Mouse (Mus musculus): ENCODE data around the gene Ift74.

Gene Ift74

DNA sequence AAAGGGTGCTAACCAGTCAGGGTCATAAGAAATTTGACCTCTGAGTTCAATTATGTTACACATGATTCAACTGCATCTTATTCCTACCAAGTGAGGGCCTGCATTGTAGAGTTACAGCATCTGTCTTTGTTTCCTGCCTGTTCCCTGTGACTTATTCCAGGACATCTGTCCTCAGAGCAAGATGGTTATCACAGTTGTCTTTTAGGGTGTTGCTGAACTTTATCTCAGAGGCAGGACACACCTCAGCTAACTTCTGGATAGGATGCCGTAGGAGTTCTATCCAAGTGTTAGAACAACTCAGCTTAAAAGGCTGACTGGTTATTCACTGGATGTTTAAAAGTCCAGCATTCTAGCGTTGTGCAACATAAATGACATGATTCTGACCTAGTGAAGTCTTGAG, 77.9 kb downstream of the Ift74 start:
- no peak for DNase-seq (ENCODE audit: low spot score in 2 of 2)

- no peak for DNase-seq (ENCODE audit: low spot score in 2 of 2)
Observed at GRCm38 (mm10) chr4:94696368-94696767, 82.1 kb downstream of the Ift74 start.

- no peak for DNase-seq (ENCODE audit: low spot score in 2 of 2)
Observed at GRCm38 (mm10) chr4:94711002-94711401, 96.7 kb downstream of the Ift74 start.

- DNase-seq (ENCODE audit: low spot score in 2 of 2), result no peak
Observed at GRCm38 (mm10) chr4:94711426-94711825, 97.1 kb downstream of the Ift74 start.

- no peak for DNase-seq (ENCODE audit: low spot score in 2 of 2)
Observed at GRCm38 (mm10) chr4:94713741-94714140, 99.5 kb downstream of the Ift74 start.

GRCm38 (mm10) chr4:94715166-94715565, 100.9 kb downstream of the Ift74 start:
- DNase-seq (ENCODE audit: low spot score in 2 of 2), result no peak

GRCm38 (mm10) chr4:94725799-94726198, 111.5 kb downstream of the Ift74 start:
- no peak for DNase-seq (ENCODE audit: low spot score in 2 of 2)

DNA sequence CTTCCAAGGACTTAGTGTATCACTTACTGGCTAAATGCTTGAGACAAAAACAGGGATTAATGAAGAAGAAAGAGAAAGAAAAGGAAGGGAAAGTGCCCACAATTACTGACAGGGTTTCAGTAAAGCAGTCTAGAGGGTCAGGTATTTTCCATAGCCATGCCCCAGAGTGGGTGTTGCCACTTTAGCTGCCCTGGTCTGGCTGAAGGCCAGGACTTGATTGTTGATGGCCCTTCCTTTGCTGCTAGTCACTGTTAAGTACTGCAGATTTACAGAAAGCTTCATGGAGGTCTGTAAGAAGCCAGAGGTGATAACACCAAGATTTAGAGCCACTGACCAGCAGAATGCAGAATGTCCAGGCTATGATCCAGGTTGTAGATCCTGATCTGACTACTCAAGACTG, 118.4 kb downstream of the Ift74 start:
- no peak for DNase-seq (ENCODE audit: low spot score in 2 of 2)

- DNase-seq (ENCODE audit: low spot score in 2 of 2), result no peak
Observed at GRCm38 (mm10) chr4:94737326-94738295, 123.3 kb downstream of the Ift74 start.

GRCm38 (mm10) chr4:94738838-94739731, 124.8 kb downstream of the Ift74 start, which contains the start of gene Tek:
Gene Tek (plus strand): TSS chr4:94739289.
- DNase-seq (ENCODE audit: low spot score in 2 of 2), result no peak

GRCm38 (mm10) chr4:94741824-94742223, 127.5 kb downstream of the Ift74 start:
- DNase-seq (ENCODE audit: low spot score in 2 of 2), result no peak
